Mouse (Mus musculus) embryonic fibroblast, embryonic 13.5 days (primary cell): ENCODE measurements at regions not wholly inside any gene's neighbourhood (a gene's known extent, or its start where the extent isn't known, plus 50 kb on each side); places are given as distances from the start of the nearest gene placed in this dataset.
"Not testable (repeated sequence)": the region's sequence is repeated elsewhere in the genome, so short reads cannot be mapped to it uniquely, and the experiment has no call there.

Experiments used
- H3K27ac ChIP-seq: 2 replicates; pipeline ENCODE4 v1.5.1; 2012; ENCODE audit warnings: low read length, control low read depth, inconsistent platforms; ENCODE audit not compliant: insufficient read depth
- H3K4me1 ChIP-seq: 2 replicates; pipeline ENCODE4 v1.6.1; 2011; ENCODE audit warnings: low read length; ENCODE audit not compliant: control insufficient read depth, insufficient read depth
- H3K4me3 ChIP-seq: 2 replicates; pipeline ENCODE4 v1.5.1; 2011; ENCODE audit warnings: mild to moderate bottlenecking, control low read depth, low read length; ENCODE audit not compliant: insufficient read depth
- CTCF ChIP-seq: IDR thresholded peaks from 2 replicates; pipeline ENCODE4 v1.5.1; 2011; ENCODE audit warnings: mild to moderate bottlenecking, control low read depth, low read length, moderate library complexity, borderline replicate concordance; ENCODE audit not compliant: insufficient read depth
- POLR2A ChIP-seq: IDR thresholded peaks from 2 replicates; pipeline ENCODE4 v1.6.1; 2011; ENCODE audit warnings: low read depth, mild to moderate bottlenecking, control low read depth, low read length, moderate library complexity

GRCm38 (mm10) chr2:108032301-108033013 is 742.0 kb downstream of the Kcna4 start:
- no peak overlapping the region for H3K4me3 ChIP-seq
- H3K4me1 ChIP-seq: no peaks in the 10 kb centered on the region; the same call in 1 of the 2 replicates
- peak overlapping the region; percentile 54; the same call in 1 of the 2 replicates for H3K27ac ChIP-seq
- TF ChIP-seq POLR2A (no peak), CTCF (no peak)

- Histone ChIP-seq H3K4me3 (no peak overlapping the region), H3K4me1 (no peaks in the 10 kb centered on the region; the same call in 1 of the 2 replicates), H3K27ac (no peak overlapping the region)
- no peak for TF ChIP-seq POLR2A
- TF ChIP-seq CTCF: no peak
Observed at GRCm38 (mm10) chr2:108033328-108034182, 743.1 kb downstream of the Kcna4 start.

GRCm38 (mm10) chr2:108034882-108035281 is 744.4 kb downstream of the Kcna4 start:
- TF ChIP-seq CTCF: no peak
- no peak for TF ChIP-seq POLR2A
- Histone ChIP-seq H3K4me1 (no peaks in the 10 kb centered on the region; the same call in 1 of the 2 replicates), H3K4me3 (no peak overlapping the region), H3K27ac (no peak overlapping the region)

- Histone ChIP-seq H3K4me1 (no peaks in the 10 kb centered on the region; the same call in 1 of the 2 replicates), H3K4me3 (no peak overlapping the region), H3K27ac (no peak overlapping the region)
- TF ChIP-seq POLR2A (no peak), CTCF (no peak)
Observed at GRCm38 (mm10) chr2:108042086-108042485, 751.6 kb downstream of the Kcna4 start.

- no peak for TF ChIP-seq POLR2A
- no peak for TF ChIP-seq CTCF
- H3K4me1 ChIP-seq: no peaks in the 10 kb centered on the region; the same call in 1 of the 2 replicates
- H3K4me3 ChIP-seq: no peak overlapping the region
- H3K27ac ChIP-seq: no peak overlapping the region
Observed at GRCm38 (mm10) chr2:108044885-108045284, 754.4 kb downstream of the Kcna4 start.

- TF ChIP-seq POLR2A: no peak
- no peak for TF ChIP-seq CTCF
- no peak overlapping the region for H3K27ac ChIP-seq
- no peak overlapping the region for H3K4me3 ChIP-seq
- H3K4me1 ChIP-seq: no peaks in the 10 kb centered on the region; the same call in 1 of the 2 replicates
Observed at GRCm38 (mm10) chr2:108045997-108046396, 755.6 kb downstream of the Kcna4 start.

DNA sequence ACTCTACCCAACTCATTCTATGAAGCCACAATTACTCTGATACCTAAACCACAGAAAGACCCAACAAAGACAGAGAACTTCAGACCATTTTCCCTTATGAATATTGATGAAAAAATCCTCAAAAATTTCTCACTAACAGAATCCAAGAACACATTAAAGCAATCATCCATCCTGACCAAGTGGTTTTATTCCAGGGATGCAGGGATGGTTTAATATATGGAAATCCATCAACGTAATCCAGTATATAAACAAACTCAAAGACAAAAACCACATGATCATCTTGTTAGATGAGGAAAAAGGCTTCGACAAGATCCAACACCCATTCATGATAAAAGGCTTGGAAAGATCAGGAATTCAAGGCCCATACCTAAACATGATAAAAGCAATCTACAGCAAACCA is 772.3 kb downstream of the Kcna4 start:
- H3K4me3 ChIP-seq, H3K27ac ChIP-seq, H3K4me1 ChIP-seq: not testable (repeated sequence)

DNA sequence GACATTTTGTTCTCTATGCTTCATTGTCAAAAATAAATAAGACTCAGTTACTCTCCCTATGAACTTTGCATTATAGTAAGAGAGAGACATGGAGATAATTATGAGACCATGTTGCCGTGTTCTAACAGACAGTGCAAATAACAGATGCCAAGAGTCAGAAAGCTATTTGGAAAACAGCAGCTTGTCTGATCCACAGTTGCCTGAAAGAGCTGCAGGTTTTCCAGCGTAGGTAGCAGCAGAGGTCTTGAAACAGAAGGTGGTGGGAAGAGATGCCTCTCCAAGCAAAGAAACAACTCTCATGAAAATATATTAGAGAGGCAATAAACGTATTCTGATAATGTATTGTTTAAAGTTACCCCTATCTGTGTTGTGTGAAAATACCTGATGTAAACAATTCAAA is 793.5 kb downstream of the Kcna4 start:
- no peak overlapping the region for H3K27ac ChIP-seq
- H3K4me3 ChIP-seq: no peak overlapping the region
- no peaks in the 10 kb centered on the region for H3K4me1 ChIP-seq
- TF ChIP-seq CTCF (no peak), POLR2A (no peak)

- Histone ChIP-seq H3K4me1 (no peaks in the 10 kb centered on the region), H3K27ac (no peak overlapping the region), H3K4me3 (no peak overlapping the region)
- no peak for TF ChIP-seq POLR2A
- TF ChIP-seq CTCF: no peak
Observed at GRCm38 (mm10) chr2:108090266-108090665, 799.8 kb downstream of the Kcna4 start.

DNA sequence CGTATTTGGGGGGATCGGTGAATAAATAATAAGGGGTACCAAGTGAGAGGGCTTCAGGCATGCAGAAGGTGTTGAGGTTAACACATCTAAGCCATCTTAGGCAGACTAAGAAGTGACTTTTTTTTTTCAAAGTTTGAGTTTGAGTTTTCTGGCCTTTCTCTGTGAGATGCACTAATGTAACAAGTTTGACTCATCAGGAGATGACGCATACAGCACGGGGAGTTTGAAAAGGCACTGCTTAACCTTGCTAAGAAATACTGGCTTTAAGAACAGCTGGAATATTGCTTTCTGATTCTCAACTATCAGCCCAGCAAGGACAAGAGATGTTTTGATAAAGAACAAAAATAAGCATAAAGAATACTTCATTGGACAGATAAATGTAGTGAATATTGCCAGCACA is 806.6 kb downstream of the Kcna4 start:
- Histone ChIP-seq H3K27ac (no peak overlapping the region), H3K4me3 (no peak overlapping the region), H3K4me1 (no peaks in the 10 kb centered on the region)
- no peak for TF ChIP-seq CTCF
- no peak for TF ChIP-seq POLR2A
